Mouse (Mus musculus) midbrain, embryonic 11.5 days (tissue): ENCODE measurements around the gene Gdf9. TPM values are rescaled to one million over a fixed set of nuclear protein-coding genes. Genes with fewer than 3 reads are reported as not detected.

Experiments
- ATAC-seq: fragments of 200-750 bp; cut with Nextera tagmentation; 2 replicates; pipeline ENCODE4 v1.8.0; 2017; ENCODE audit warnings: moderate TSS enrichment, moderate library complexity; ENCODE audit not compliant: low FRiP score
- DNase-seq: peaks from one replicate; pipeline ENCODE4 v3.0.0; 2015; ENCODE audit warnings: low spot score; ENCODE audit errors: missing footprints
- H3K27ac ChIP-seq: fragments of 300-500 bp; sonication (generic); 2 replicates; pipeline ENCODE4 v1.5.1; 2014; ENCODE audit warnings: low read depth, low read length
- H3K27me3 ChIP-seq: fragments of 300-500 bp; sonication (generic); 2 replicates; pipeline ENCODE4 v1.6.1; 2014; ENCODE audit warnings: mild to moderate bottlenecking, low read length, moderate library complexity, mixed read lengths; ENCODE audit not compliant: control insufficient read depth, insufficient read depth
- H3K36me3 ChIP-seq: fragments of 300-500 bp; sonication (generic); 2 replicates; pipeline ENCODE4 v1.6.1; 2014; ENCODE audit warnings: mild to moderate bottlenecking, low read length, moderate library complexity, mixed read lengths; ENCODE audit not compliant: control insufficient read depth, insufficient read depth
- H3K4me1 ChIP-seq: fragments of 300-500 bp; sonication (generic); 2 replicates; pipeline ENCODE4 v1.6.1; 2014; ENCODE audit warnings: low read length; ENCODE audit not compliant: control insufficient read depth, insufficient read depth
- H3K4me2 ChIP-seq: fragments of 300-500 bp; sonication (generic); 2 replicates; pipeline ENCODE4 v1.6.1; 2014; ENCODE audit warnings: mild to moderate bottlenecking, moderate library complexity
- H3K4me3 ChIP-seq: fragments of 300-500 bp; sonication (generic); 2 replicates; pipeline ENCODE4 v1.5.1; 2014; ENCODE audit warnings: low read depth, low read length
- H3K9ac ChIP-seq: fragments of 300-500 bp; sonication (generic); 2 replicates; pipeline ENCODE4 v1.6.1; 2014; ENCODE audit warnings: low read length
- H3K9me3 ChIP-seq: fragments of 300-500 bp; sonication (generic); 2 replicates; pipeline ENCODE4 v1.6.1; 2016; ENCODE audit warnings: low read length; ENCODE audit not compliant: control insufficient read depth
- WGBS: fragments of 180-500 bp; shearing (Covaris S2); extraction: QIAGEN DNeasy Blood & Tissue Kit; methylation state at CpG from one replicate; pipeline ENCODE4 v1.1.7; 2014; 5-methylcytosine and 5-hydroxymethylcytosine counted together
- polyA plus RNA-seq: library from polyadenylated mRNA; unstranded; fragments of >200 nt; fragmentation: Nextera tagmentation; extraction: Ambion mirVana; gene quantifications from 2 replicates; pipeline ENCODE4 v1.2.1, GENCODE M21; 2014

Gdf9 gene
- polyA plus RNA-seq, 1 experiment from 2014 or later = 3.6 TPM

DNA sequence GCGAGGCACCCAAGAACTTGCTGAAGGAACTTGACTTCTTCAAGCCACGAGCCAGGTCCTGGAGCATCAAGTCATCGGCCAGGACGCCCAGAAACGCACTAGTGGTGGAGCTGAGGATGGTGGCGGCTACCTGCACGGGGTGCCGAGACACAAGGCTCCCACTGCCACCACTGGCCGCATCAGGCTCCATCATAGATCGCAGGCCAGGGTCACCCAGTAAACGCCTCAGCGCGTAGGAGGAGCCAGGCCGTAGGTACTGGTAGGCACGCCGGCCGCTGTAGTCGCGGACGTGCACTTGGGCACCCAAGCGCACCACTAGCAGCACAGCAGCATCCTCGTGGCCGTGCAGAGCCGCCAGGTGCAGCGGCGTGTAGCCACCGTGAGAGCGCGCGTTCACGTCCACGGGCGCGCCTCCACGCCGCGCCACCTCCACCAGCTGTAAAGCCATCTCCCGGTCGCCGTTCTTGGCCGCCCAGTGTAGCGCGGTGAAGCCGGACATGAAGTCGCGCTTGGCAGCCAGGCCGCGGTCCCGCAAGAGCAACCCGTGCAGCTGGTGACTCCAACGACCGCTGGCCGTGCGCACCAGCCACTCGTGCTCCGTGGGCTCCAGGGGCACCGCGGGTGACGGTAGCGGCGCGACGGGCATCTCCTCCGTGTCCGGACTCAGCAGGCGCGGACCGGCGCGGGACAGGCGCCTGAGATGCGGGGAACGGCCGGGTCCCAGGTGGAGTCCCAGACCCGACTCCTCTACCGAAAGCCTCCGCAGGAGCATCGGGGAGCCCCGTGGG, 47.8 kb downstream of the Gdf9 start:
- H3K4me1 ChIP-seq = peaks cover 17% of the 10 kb centered on the region
- ATAC-seq (no peak), DNase-seq (peak; percentile 94)
- peak overlapping the region; percentile 39 for H3K4me3 ChIP-seq
- no peak overlapping the region for H3K9ac ChIP-seq
- peak overlapping the region; percentile 51 for H3K4me2 ChIP-seq
- WGBS = 5% methylated on average over 79 of the region's 79 CpGs
- no peak overlapping the region for H3K27ac ChIP-seq
- no peaks in the 10 kb centered on the region for H3K36me3 ChIP-seq
- peaks cover 5% of the 10 kb centered on the region; the same call in 1 of the 2 replicates for H3K9me3 ChIP-seq
- peaks cover 59% of the 10 kb centered on the region for H3K27me3 ChIP-seq

DNA sequence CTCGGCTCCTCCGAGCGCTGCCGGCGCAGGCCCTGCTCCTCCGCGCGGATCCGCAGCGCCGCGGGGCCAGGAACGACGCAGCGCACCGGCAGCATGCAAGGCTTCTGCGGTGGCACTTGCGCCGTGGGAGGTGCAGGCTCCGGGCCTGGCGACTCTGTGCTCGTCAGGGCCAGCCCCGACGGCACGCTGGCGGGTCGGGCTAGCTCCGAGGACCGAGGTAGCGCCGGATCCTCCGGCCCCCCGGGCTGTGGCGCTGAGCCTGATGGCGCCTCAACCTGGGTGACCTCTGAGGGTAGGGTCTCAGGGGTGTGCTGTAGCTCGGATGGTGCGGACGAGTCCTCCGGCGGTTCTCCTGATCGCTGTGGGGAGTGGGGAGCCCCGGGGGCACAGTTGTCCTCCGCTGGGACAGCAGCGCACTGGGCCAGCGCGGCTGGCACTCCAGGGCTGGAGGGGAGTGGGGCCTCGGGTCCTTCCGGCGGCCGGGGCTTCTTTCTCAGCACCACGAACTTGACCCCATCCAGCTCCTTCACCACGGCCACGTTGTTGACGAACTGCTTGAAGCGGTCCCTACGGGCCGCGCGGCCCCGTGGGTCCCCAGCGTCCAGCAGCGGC, 48.5 kb downstream of the Gdf9 start:
- Histone ChIP-seq H3K27ac (no peak overlapping the region), H3K9ac (0 out of 2 replicates have a peak overlapping the region, but pooled peaks have one; percentile 9), H3K4me1 (peaks cover 17% of the 10 kb centered on the region), H3K4me3 (peak overlapping the region; percentile 39), H3K9me3 (peaks cover 5% of the 10 kb centered on the region; the same call in 1 of the 2 replicates), H3K36me3 (no peaks in the 10 kb centered on the region), H3K4me2 (peak overlapping the region; percentile 51), H3K27me3 (peaks cover 55% of the 10 kb centered on the region)
- DNase-seq (peak; percentile 94), ATAC-seq (no peak)
- 2% methylated on average over 59 of the region's 62 CpGs for WGBS

DNA sequence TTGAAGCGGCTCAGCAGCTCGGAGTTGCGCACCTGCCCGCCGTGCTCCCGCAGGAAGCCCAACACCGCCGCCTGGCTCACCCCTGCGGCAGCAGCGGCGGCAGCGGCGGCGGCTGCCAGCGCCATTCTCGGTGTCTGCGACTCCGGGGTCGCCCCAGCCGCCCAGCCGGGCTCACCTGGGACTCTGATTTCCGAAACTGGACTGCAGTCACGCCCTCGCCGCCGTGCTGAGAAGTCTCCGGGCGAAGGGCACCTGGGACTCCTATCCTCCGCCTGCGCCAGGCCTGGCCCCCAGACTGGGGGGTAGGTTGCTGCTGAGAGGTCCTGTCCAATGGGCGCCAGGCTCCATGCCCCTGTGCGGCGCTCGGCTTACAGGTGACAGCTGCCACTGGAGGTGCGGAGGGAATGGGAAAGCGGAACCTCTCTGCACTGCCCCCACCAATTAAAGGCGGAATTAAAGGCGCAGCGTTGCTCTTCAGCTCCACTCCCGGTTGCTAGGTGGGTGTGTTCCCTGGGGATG, 49.0 kb downstream of the Gdf9 start, which contains the start of the genes Gm9945 and Sowaha:
TSS of gene Gm9945 (plus strand) at position 384 of the 519 bp plus-strand sequence.
TSS of gene Sowaha (minus strand) at position 492 of the 519 bp plus-strand sequence.
- 0 out of 2 replicates have a peak, but pooled peaks have one; percentile 35 for ATAC-seq
- Histone ChIP-seq H3K4me3 (peak within 1 kb of the TSS; percentile 39), H3K36me3 (no peaks in the 10 kb centered on the region), H3K9ac (0 out of 2 replicates have a peak within 1 kb of the TSS, but pooled peaks have one; percentile 9), H3K9me3 (peaks cover 5% of the 10 kb centered on the region; the same call in 1 of the 2 replicates), H3K4me2 (peak within 1 kb of the TSS; percentile 51), H3K27me3 (peaks cover 55% of the 10 kb centered on the region), H3K4me1 (peaks cover 17% of the 10 kb centered on the region), H3K27ac (no peak within 1 kb of the TSS)
- DNase-seq = peak; percentile 91
- WGBS = 3% methylated on average over 40 of the region's 40 CpGs

DNA sequence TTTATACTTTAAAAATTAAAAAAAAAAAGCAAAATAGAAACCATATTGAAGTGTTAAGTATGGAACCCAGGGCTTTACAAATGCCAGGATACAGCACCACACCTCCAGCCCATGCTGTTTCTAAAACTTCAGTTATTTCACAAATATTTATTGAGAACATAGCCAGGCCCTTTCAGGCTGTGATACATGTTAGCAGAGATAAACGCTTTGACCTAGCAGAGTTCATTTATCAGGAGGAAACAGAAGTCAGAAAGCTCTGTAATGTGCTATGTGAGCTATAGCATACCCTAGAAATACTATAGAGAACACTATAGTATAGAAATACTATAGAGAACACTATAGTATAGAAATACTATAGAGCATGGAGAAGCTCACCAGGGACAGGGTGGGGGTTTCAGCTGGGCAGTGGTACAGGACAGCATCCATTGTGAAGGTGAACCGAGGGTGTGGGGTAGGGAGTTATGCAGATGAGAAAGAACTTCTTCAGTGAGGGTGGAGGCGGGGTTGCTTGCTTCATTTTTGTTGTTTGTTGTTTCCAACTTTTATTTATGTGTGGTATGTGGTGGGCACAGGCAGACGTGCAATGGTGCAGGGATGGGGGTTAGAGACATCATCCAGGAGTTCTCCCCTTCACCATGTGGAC, 50.4 kb downstream of the Gdf9 start:
- Histone ChIP-seq H3K4me3 (no peak overlapping the region), H3K27me3 (peaks cover 54% of the 10 kb centered on the region), H3K36me3 (no peaks in the 10 kb centered on the region), H3K9me3 (peaks cover 5% of the 10 kb centered on the region; the same call in 1 of the 2 replicates), H3K9ac (no peak overlapping the region), H3K4me2 (no peak overlapping the region), H3K4me1 (peaks cover 7% of the 10 kb centered on the region), H3K27ac (no peak overlapping the region)
- DNase-seq (no peak), ATAC-seq (no peak)
- WGBS = 70% methylated on average over 4 of the region's 4 CpGs

DNA sequence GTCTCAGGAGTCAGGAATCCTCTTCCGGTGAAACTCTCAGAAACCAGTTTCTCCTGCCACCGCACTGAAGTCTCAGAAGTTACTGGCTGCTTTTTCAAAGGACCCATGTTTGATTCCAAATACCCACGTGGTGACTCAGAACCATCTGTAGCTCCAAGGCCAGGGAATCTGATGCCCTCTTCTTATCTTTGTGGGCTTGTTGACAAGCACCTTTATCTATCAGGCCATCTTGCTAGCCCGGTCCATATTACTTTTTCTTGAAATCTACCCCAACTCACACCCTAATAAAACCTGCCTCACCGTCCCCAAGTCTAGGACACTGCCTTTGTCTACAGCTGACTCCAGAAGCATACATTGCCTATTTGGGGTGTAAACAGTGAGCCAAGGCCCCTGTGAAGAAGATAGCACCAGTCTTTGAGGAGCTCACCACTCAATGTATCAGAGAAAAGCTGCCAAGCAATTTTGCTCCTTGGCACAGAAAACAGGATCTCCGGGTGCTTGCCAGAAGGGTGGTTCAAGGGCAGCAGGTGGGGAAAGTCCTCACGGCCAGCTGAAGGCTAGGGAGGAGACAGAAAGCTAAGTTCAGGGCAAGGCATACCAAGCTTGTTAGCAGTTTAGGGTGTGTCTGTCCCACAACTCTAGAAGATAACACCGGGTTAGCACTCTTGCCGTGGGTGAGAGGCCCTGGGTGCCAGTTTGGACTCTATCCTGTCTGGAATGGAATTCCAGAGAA, 52.5 kb downstream of the Gdf9 start:
- DNase-seq (no peak), ATAC-seq (no peak)
- H3K4me2 ChIP-seq = no peak overlapping the region
- H3K27me3 ChIP-seq = peaks cover 59% of the 10 kb centered on the region
- H3K4me3 ChIP-seq = no peak overlapping the region
- H3K9me3 ChIP-seq = peaks cover 5% of the 10 kb centered on the region; the same call in 1 of the 2 replicates
- no peak overlapping the region for H3K27ac ChIP-seq
- no peaks in the 10 kb centered on the region for H3K36me3 ChIP-seq
- no peak overlapping the region for H3K9ac ChIP-seq
- WGBS = 82% methylated on average over 9 of the region's 9 CpGs
- H3K4me1 ChIP-seq = peaks cover 12% of the 10 kb centered on the region

DNA sequence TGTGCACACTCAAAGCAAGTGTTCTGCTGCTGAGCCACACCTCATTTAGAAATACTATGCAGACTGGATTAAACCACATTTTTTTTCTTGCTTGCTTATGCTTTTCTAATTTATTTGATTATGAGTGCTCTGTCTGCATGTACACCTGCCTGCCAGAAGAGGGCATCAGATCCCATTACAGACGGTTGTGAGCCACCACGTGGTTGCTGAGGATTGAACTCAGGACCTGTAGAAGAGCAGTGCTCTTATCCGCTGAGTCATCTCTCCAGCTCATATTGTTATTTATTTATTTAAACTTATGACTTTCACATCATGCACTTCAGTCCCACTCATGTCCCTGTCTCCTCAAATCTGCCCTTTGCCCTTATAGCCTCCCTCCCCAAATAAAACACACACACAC, 54.9 kb downstream of the Gdf9 start:
- peaks cover 41% of the 10 kb centered on the region for H3K27me3 ChIP-seq
- H3K27ac ChIP-seq = no peak overlapping the region
- H3K4me3 ChIP-seq = no peak overlapping the region
- ATAC-seq (no peak), DNase-seq (no peak)
- H3K9me3 ChIP-seq = no peaks in the 10 kb centered on the region
- H3K9ac ChIP-seq = no peak overlapping the region
- peaks cover 5% of the 10 kb centered on the region; the same call in 1 of the 2 replicates for H3K4me1 ChIP-seq
- H3K4me2 ChIP-seq = no peak overlapping the region
- H3K36me3 ChIP-seq = no peaks in the 10 kb centered on the region
- WGBS = 50% methylated on average over 3 of the region's 3 CpGs

DNA sequence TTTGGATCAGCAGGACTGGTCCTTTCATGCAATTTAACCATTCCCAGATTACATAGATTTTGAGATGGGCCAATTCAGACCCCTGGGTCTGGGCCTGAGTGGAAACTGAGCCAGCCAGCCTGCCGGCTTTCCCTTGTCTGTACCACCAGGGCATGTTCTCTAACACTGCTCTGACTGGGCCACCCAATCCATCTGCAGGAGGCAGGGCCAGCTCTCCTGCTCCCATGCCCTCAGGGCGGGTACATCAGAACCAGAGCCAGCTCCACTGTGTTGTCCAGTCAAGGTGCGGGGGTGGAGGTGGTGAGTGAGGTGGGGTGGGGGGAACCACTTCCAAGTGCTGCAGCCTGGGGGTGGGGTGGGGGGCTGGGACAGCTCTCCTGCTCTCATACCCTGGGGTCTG, 55.5 kb downstream of the Gdf9 start:
- Histone ChIP-seq H3K9me3 (no peaks in the 10 kb centered on the region), H3K36me3 (no peaks in the 10 kb centered on the region), H3K4me3 (no peak overlapping the region), H3K27ac (no peak overlapping the region), H3K4me1 (peaks cover 6% of the 10 kb centered on the region), H3K4me2 (no peak overlapping the region), H3K9ac (no peak overlapping the region), H3K27me3 (peaks cover 35% of the 10 kb centered on the region)
- 59% methylated on average over 3 of the region's 3 CpGs for WGBS
- DNase-seq = no peak
- ATAC-seq = no peak

DNA sequence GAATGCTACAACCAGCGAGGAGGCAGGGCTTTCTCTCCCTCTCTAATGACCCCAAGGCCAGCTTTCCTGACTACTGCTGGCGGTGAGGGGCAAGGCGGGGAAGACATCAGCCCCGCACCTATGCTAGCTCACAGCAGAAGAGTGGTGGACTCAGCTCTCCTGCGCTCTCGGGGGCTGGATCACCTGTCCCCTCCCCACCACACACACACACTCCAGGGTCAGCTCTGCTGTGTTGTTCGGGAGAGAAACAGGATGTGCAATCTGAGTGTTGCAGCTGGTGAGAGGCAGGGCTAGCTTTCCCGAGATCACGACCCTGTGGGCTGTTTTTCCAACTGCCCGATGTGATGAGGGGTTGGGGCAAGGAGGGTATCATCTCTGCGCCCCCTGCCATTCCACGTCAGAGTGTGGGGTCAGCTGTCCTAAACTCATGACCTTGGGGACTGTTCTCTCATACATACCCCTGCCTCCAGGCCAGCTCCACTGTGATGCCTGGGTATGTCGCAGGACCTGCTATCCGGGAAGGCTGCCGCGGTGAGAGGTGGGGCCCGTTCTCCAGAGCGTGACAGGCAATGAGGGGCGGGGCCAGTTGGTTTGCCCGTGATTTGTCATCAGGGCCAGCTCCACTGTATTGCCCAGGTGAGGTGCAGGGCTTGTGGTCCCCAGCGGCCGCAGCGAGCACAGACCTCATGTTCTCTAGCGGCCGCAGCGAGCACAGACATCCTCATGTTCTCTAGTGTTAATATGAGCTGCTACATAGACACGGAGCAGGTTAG, 56.2 kb downstream of the Gdf9 start:
- no peak for DNase-seq
- no peak overlapping the region for H3K27ac ChIP-seq
- peak; percentile 49 for ATAC-seq
- H3K27me3 ChIP-seq = peaks cover 32% of the 10 kb centered on the region
- peaks cover 13% of the 10 kb centered on the region for H3K4me1 ChIP-seq
- peak overlapping the region; percentile 5; the same call in 1 of the 2 replicates for H3K4me3 ChIP-seq
- WGBS = 17% methylated on average over 27 of the region's 27 CpGs
- H3K4me2 ChIP-seq = peak overlapping the region; percentile 17
- H3K36me3 ChIP-seq = no peaks in the 10 kb centered on the region
- H3K9ac ChIP-seq = no peak overlapping the region
- no peaks in the 10 kb centered on the region for H3K9me3 ChIP-seq
